Mouse (Mus musculus) myocyte (in vitro differentiated cells): Measurements from ENCODE around the gene Vmn1r233.

ENCODE experiments used
- CEBPB ChIP-seq: IDR thresholded peaks from 2 replicates; pipeline ENCODE4 v1.6.1; 2011; ENCODE audit warnings: mild to moderate bottlenecking, moderate library complexity; ENCODE audit not compliant: poor library complexity, insufficient read depth, severe bottlenecking
- E2F4 ChIP-seq: IDR thresholded peaks from one replicate; pipeline ENCODE4 v1.6.1; 2011; ENCODE audit warnings: mild to moderate bottlenecking, control low read depth, moderate library complexity; ENCODE audit not compliant: insufficient read depth
- MYOD1 ChIP-seq, 3 experiments: IDR thresholded peaks; one replicate each; pipeline ENCODE4 v1.6.1; 2011; ENCODE audit warnings: control low read depth in 2 of 3, low read depth in 2 of 3, mild to moderate bottlenecking in 2 of 3, moderate library complexity in 1 of 3; ENCODE audit not compliant: insufficient read length in 2 of 3, control insufficient read depth in 1 of 3
- POLR2A ChIP-seq: IDR thresholded peaks from one replicate; pipeline ENCODE4 v1.6.1; 2011; ENCODE audit warnings: low read depth, mild to moderate bottlenecking, control low read depth, moderate library complexity; ENCODE audit not compliant: insufficient read length
- TCF3 ChIP-seq: IDR thresholded peaks from one replicate; pipeline ENCODE4 v1.6.1; 2011; ENCODE audit warnings: low read depth, control low read depth; ENCODE audit not compliant: insufficient read length
- USF1 ChIP-seq: IDR thresholded peaks from one replicate; pipeline ENCODE4 v1.6.1; 2011; ENCODE audit warnings: low read depth, mild to moderate bottlenecking, control low read depth, moderate library complexity

DNA sequence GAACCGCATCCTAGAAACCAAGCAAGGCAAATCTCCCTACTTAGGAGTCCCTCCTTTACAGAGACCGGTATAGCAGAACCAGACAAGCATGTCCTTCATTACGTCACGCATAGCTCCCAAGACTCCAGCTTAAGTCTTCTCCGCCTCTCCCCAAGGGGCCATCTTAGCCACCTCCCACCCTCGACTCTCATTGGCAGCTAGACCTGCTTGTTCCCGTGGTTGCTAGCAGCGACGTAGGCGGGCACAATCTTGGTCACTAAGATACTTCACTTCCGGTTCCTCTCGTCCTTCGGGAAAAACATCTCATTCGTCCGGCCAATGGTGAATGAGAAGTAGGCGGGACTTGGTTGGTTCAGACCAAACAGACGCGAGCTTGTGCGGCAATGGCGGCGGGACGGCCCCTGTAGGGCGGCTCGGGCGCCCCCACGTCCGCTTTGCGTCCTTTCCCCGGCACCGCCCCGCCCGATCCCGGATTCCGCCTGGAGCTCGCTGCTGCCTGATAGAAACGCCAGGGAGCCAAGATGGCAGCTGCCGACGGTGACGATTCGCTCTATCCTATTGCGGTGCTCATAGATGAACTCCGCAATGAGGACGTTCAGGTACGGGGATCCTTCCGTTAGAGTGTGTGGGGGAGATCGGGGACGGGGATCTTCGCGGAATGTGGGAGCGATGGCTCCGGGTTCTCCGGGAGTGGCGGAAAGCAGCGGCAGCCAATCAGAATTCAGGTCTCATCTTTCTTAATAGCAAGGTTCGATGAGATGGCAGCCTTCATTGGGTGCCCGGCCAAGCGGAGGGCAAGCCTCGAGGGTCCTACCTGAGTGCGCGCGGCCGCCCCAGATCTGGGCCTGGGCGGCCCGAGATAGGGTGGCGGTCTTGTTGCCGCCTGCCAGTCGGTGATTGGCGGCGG lies 51.0 kb downstream of the Vmn1r233 start, which contains the start of gene Ppp2r1a:
- no peak for TF ChIP-seq E2F4
- no peak for TF ChIP-seq CEBPB
- TF ChIP-seq POLR2A: peak; percentile 83
- no peak for TF ChIP-seq MYOD1 (IDR thresholded peaks at IDR 0.05; ENCODE audit: control insufficient read depth in 1 of 3, insufficient read length in 2 of 3, low read depth in 2 of 3)
- TF ChIP-seq TCF3: no peak
- no peak for TF ChIP-seq USF1
